Mouse (Mus musculus) thymus, adult 2 months (tissue): ENCODE results near the gene Lingo2.

Source experiments
- CTCF ChIP-seq: fragments of 200-500 bp; IDR thresholded peaks from 2 replicates; pipeline ENCODE4 v1.5.1; 2012; ENCODE audit warnings: mild to moderate bottlenecking, control low read depth, low read length, moderate library complexity, borderline replicate concordance; ENCODE audit not compliant: control insufficient read depth, poor library complexity, insufficient read depth; ENCODE audit errors: extremely low read depth
- POLR2A ChIP-seq: fragments of 200-500 bp; IDR thresholded peaks from 2 replicates; pipeline ENCODE4 v1.6.1; 2012; ENCODE audit warnings: mild to moderate bottlenecking, low read length, control low read depth, moderate library complexity; ENCODE audit not compliant: control insufficient read depth, poor library complexity, insufficient read depth; ENCODE audit errors: extremely low read depth

DNA sequence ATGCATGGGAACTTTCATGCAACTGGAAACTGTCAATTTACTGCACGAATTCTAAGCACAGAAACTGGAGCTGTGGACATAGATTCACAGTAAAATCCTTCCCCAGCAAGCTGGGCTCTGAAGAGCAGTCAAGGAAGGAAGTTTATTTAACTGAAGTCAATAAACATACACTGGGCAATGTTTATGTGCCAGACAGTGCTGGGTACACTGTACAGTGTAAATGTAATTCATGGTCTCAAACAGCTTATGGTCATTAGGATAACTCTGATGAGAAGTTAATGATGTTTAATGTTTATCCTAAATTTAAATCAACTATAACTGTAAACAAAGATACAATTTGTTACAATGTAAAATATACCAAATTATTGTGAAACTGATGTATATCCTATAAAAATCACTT is 1226.8 kb downstream of the Lingo2 start:
- no peak for TF ChIP-seq POLR2A
- no peak for TF ChIP-seq CTCF
